Mouse (Mus musculus): ENCODE data around the gene Rpl14. TPM values are rescaled to one million over a fixed set of nuclear protein-coding genes. Genes with fewer than 3 reads are reported as not detected.

Gene Rpl14
- polyA plus RNA-seq, 1 experiment from 2014 or later: 375 TPM

DNA sequence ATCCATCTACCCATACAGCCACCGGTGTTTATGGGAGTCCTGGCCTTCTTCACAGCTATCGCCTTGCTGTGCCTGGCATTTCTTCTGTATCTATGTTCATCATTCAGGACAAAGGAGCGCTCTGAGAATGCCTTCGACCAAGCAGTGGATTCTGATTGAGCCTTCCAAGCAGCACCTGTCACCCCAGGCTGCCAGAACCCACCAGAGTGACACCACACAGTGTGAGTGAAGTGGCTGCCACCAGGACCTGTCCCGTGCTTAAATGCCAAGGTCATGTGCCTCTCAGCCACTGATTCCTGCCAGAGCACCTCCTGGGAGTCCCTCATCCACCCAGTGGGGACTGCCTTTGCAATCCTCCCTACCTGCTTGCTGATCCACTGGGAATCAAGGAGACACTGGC is 4.9 kb upstream of the Rpl14 start:
- Histone ChIP-seq H3K9ac (ENCODE audit: low read length) (no peak overlapping the region), H3K27me3 (ENCODE audit: control insufficient read depth, insufficient read depth, low read length) (no peaks in the 10 kb centered on the region), H3K27ac (ENCODE audit: low read length) (no peak overlapping the region), H3K36me3 (ENCODE audit: control insufficient read depth, insufficient read depth) (no peaks in the 10 kb centered on the region), H3K4me3 (ENCODE audit: low read length) (no peak overlapping the region), H3K9me3 (replicated peaks; ENCODE audit: control insufficient read depth, low read length) (no peaks in the 10 kb centered on the region), H3K4me1 (ENCODE audit: control insufficient read depth, insufficient read depth, low read length) (peaks cover 5% of the 10 kb centered on the region; the same call in 1 of the 2 replicates), H3K4me2 (ENCODE audit: low read depth, low read length) (no peak overlapping the region)
- ATAC-seq (replicated peaks; ENCODE audit: extremely low read depth, insufficient read depth, low FRiP score): no peak
- WGBS: 61% methylated on average over 5 of the region's 5 CpGs

DNA sequence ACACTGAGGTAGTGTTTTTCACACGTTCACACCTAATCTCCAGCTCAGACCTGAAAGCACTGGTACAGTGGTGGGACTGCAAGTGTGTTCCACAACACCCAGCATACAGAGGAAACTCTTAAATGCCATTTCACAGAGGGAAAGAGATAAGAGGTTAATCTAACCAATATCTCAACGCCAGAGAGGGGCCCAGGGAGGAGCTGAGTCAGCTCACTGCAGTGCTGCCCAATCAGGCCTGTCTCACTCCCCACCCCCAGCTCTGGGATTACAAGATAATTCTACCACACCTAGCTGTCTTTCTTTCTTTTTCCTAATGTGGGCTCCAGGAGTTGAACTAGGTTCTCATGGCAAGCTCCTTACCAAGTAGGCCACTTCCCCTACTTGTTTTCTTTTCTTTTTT is 2.3 kb upstream of the Rpl14 start:
- Histone ChIP-seq H3K4me1 (ENCODE audit: control insufficient read depth, insufficient read depth, low read length) (peaks cover 14% of the 10 kb centered on the region), H3K27me3 (ENCODE audit: control insufficient read depth, insufficient read depth, low read length) (no peaks in the 10 kb centered on the region), H3K9me3 (replicated peaks; ENCODE audit: control insufficient read depth, low read length) (no peaks in the 10 kb centered on the region), H3K4me2 (ENCODE audit: low read depth, low read length) (no peak overlapping the region), H3K4me3 (ENCODE audit: low read length) (no peak overlapping the region), H3K27ac (ENCODE audit: low read length) (no peak overlapping the region), H3K9ac (ENCODE audit: low read length) (no peak overlapping the region), H3K36me3 (ENCODE audit: control insufficient read depth, insufficient read depth) (peaks cover 13% of the 10 kb centered on the region)
- ATAC-seq (replicated peaks; ENCODE audit: extremely low read depth, insufficient read depth, low FRiP score): no peak
- 17% methylated on average over 2 of the region's 2 CpGs for WGBS

DNA sequence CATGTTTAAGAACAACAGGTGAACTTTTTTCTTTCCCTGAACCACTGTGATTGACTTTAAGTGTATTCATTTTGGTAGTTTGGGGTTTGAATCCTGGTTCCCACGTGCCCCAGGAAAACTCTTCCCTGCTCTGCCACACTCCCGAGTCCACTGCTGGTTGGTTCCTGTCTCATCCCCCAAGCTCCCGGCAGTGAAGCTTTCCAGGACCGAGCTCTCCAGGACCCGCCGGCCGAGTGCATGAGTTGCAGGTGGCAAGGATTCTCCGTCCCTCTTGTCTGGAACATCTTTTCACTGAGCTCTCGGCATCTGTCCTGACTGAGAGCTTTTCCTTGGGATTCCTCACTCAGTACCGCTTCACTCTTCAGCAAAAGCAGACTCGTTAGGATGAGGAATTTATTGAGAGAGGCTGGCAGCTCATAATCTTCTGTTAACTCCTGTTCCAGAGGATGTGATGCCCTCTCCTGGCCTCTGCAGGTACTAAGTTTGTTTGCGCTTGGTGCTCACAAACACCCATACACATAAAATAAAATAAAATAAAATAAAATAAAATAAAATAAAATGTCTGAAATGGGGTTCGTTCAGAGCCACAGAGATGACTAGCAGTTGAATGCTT is 1.4 kb upstream of the Rpl14 start:
- Histone ChIP-seq H3K27ac (ENCODE audit: low read length) (no peak overlapping the region), H3K9me3 (replicated peaks; ENCODE audit: control insufficient read depth, low read length) (no peaks in the 10 kb centered on the region), H3K4me3 (ENCODE audit: low read length) (no peak overlapping the region), H3K4me2 (ENCODE audit: low read depth, low read length) (no peak overlapping the region), H3K27me3 (ENCODE audit: control insufficient read depth, insufficient read depth, low read length) (no peaks in the 10 kb centered on the region), H3K36me3 (ENCODE audit: control insufficient read depth, insufficient read depth) (peaks cover 22% of the 10 kb centered on the region), H3K9ac (ENCODE audit: low read length) (no peak overlapping the region), H3K4me1 (ENCODE audit: control insufficient read depth, insufficient read depth, low read length) (peaks cover 14% of the 10 kb centered on the region)
- ATAC-seq (replicated peaks; ENCODE audit: extremely low read depth, insufficient read depth, low FRiP score): no peak
- WGBS: 47% methylated on average over 13 of the region's 13 CpGs

DNA sequence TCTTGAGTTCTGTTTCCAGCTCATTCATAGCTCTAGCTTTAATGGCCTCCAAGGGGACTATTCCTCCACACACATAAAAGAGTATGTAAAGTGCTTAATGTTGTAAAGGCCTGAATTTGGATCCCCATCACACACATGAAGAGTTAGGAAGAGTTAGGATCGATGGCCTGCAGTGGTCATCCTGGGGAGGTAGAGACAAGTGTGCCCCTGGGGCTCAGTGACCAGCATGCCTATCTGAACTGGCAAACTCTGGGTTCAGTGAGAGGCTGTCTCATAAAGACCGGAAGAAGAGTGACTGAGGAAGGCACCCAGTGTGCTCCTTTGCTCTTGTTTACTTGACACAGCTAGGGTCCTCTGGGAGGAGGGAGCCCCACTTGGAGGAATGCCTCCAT is 914 bp upstream of the Rpl14 start:
- Histone ChIP-seq H3K27ac (ENCODE audit: low read length) (no peak overlapping the region), H3K9me3 (replicated peaks; ENCODE audit: control insufficient read depth, low read length) (no peaks in the 10 kb centered on the region), H3K4me3 (ENCODE audit: low read length) (peak overlapping the region; percentile 96; the same call in 1 of the 2 replicates), H3K9ac (ENCODE audit: low read length) (peak overlapping the region; percentile 40; the same call in 1 of the 2 replicates), H3K27me3 (ENCODE audit: control insufficient read depth, insufficient read depth, low read length) (no peaks in the 10 kb centered on the region), H3K36me3 (ENCODE audit: control insufficient read depth, insufficient read depth) (peaks cover 27% of the 10 kb centered on the region), H3K4me2 (ENCODE audit: low read depth, low read length) (peak overlapping the region; percentile 78), H3K4me1 (ENCODE audit: control insufficient read depth, insufficient read depth, low read length) (peaks cover 14% of the 10 kb centered on the region)
- no peak for ATAC-seq (replicated peaks; ENCODE audit: extremely low read depth, insufficient read depth, low FRiP score)
- 47% methylated on average over 2 of the region's 2 CpGs for WGBS

DNA sequence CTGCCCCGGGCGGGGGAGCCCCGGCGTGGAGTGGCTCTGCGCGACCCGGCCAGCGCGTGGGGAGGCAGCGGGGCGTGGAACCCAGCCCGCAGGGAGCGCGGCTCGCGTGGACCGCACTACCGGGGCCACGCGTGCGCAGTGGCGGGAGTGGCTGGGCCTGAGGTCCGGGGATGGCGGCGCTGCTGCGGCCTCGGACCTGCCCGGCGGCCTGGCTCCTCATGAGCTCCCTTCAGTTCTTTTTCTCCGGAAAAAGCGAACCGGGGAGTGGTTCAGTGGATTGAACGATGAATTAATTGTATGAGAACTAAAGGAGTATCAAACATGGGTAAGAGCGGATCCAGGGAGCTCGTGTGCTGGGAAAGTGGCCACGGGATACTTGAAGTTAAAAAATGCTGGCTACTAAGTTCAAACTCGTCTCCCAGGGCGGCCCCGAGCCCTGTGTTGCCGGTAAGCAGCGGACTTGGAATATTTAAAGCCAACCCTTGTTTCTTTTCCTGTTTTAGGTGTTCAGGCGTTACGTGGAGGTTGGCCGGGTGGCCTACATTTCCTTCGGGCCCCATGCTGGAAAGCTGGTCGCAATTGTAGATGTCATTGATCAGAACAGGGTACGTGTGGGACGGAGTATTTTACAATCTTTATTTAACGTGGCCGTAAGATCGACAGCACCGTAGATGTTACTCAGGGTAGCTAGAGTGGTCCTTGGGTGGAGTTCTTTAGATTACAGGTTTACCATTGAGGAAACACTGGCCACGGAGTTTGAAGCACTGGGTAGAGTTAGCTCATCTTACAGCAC is 545 bp downstream of the Rpl14 start:
- peak; percentile 75 for ATAC-seq (replicated peaks; ENCODE audit: extremely low read depth, insufficient read depth, low FRiP score)

DNA sequence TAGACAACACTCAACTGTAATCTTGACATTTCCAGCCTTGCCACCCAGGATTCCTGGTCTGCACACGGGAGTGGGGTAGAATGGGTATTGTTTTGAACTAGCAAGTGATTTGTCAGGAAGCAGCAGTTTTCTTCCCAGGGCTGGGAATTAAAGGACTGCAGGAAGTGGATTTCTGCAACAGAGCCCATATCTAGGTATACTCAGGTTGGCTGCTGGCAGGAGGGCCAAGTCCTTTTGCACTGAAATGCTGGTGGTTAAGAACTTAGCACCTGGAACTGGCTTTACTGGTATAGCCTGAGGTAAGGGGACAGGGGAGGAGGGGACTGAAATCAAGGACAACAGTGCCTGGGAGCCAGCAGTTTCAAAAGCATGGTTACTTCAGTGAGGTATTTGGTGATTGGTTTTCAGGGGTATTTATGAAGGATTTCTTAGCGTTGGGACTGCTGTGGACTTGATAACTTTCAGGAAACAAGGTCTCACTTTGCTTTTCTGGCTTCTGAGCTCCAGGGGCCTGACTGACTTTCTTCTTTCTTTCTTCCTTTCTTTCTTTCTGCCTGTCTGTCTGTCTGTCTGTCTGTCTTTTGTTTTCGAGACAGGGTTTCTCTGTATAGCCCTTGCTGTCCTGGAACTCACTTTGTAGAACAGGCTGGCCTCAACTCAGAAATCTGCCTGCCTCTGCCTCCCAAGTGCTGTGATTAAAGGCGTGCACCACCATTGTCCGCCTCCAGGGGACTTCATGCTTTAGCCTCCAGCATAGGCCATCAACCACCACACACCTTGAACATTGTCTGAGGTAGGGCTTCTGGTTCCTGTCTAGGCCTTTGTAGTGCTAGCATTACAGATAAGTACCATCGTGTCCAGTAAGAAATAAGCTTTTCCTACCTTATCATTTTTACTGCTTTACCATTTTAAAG is 4.8 kb downstream of the Rpl14 start:
- Histone ChIP-seq H3K4me2 (ENCODE audit: low read depth, low read length) (no peak overlapping the region), H3K27ac (ENCODE audit: low read length) (no peak overlapping the region)

More for the DNA sequence above, 545 bp downstream of the Rpl14 start:
- peak overlapping the region; percentile 85 for H3K27ac ChIP-seq (ENCODE audit: low read length)
- H3K4me1 ChIP-seq (ENCODE audit: control insufficient read depth, insufficient read depth, low read length): peaks cover 16% of the 10 kb centered on the region
- peak overlapping the region; percentile 78 for H3K4me2 ChIP-seq (ENCODE audit: low read depth, low read length)
- H3K4me3 ChIP-seq (ENCODE audit: low read length): peak overlapping the region; percentile 96
- peak overlapping the region; percentile 94 for H3K9ac ChIP-seq (ENCODE audit: low read length)
- H3K27me3 ChIP-seq (ENCODE audit: control insufficient read depth, insufficient read depth, low read length): no peaks in the 10 kb centered on the region
- H3K36me3 ChIP-seq (ENCODE audit: control insufficient read depth, insufficient read depth): peaks cover 36% of the 10 kb centered on the region
- no peaks in the 10 kb centered on the region for H3K9me3 ChIP-seq (replicated peaks; ENCODE audit: control insufficient read depth, low read length)
- under 1% methylated on average over 53 of the region's 53 CpGs for WGBS

DNA sequence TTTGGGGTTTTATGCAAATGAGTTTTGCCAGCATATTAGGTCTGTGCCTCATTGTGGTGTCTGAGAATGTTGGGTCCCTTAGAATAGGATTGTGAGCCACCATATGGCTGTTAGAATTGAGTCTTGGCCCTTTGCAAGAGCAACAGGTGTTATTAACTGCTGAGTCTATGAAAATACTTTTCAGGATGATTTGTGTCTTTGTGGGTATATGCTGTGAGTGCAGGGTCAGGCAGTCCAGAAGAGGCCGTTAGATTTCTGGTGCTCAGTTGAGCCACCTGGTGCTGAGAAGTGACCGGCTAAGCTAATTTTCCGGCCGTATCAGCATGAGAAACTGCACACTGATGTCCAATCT is 5.4 kb downstream of the Rpl14 start:
- Histone ChIP-seq H3K27ac (ENCODE audit: low read length) (0 out of 2 replicates have a peak overlapping the region, but pooled peaks have one; percentile 6), H3K4me1 (ENCODE audit: control insufficient read depth, insufficient read depth, low read length) (peaks cover 19% of the 10 kb centered on the region)
- 3% methylated on average over 4 of the region's 4 CpGs for WGBS

More for the DNA sequence above, 4.8 kb downstream of the Rpl14 start:
- Histone ChIP-seq H3K9me3 (replicated peaks; ENCODE audit: control insufficient read depth, low read length) (no peaks in the 10 kb centered on the region), H3K9ac (ENCODE audit: low read length) (no peak overlapping the region), H3K36me3 (ENCODE audit: control insufficient read depth, insufficient read depth) (peaks cover 36% of the 10 kb centered on the region), H3K4me3 (ENCODE audit: low read length) (no peak overlapping the region), H3K4me1 (ENCODE audit: control insufficient read depth, insufficient read depth, low read length) (peaks cover 19% of the 10 kb centered on the region), H3K27me3 (ENCODE audit: control insufficient read depth, insufficient read depth, low read length) (no peaks in the 10 kb centered on the region)
- WGBS: 68% methylated on average over 6 of the region's 6 CpGs
- no peak for ATAC-seq (replicated peaks; ENCODE audit: extremely low read depth, insufficient read depth, low FRiP score)

DNA sequence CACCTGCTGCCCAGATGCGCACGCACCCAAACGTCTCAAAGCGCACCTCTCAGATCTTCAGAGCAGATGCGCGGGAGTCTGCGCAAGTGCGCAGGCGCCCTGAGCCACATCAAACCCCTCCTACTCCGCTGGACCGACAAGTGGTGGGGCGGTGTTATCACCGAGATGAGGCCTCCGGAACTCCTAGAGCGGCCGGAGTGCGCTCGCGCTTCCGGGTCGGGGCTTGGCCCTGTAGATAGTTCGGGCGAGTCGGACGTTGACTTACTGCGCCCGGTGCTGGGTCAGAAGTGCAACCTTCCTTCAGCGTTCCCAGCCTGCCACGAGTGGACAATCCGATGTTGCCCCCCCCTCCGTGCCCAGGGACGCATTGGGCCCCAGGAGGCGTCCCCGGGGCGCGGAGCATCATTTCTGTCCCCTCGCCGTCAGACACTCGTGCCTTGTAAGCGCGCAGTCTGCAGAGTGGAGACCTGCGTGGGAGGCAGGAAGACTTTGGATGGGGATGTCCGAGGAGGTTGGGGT is 5.9 kb downstream of the Rpl14 start:
- Histone ChIP-seq H3K9ac (ENCODE audit: low read length) (peak overlapping the region; percentile 96), H3K4me3 (ENCODE audit: low read length) (peak overlapping the region; percentile 84), H3K9me3 (replicated peaks; ENCODE audit: control insufficient read depth, low read length) (no peaks in the 10 kb centered on the region), H3K4me1 (ENCODE audit: control insufficient read depth, insufficient read depth, low read length) (peaks cover 17% of the 10 kb centered on the region), H3K4me2 (ENCODE audit: low read depth, low read length) (peak overlapping the region; percentile 96), H3K36me3 (ENCODE audit: control insufficient read depth, insufficient read depth) (peaks cover 36% of the 10 kb centered on the region), H3K27ac (ENCODE audit: low read length) (peak overlapping the region; percentile 71), H3K27me3 (ENCODE audit: control insufficient read depth, insufficient read depth, low read length) (no peaks in the 10 kb centered on the region)
- under 1% methylated on average over 43 of the region's 43 CpGs for WGBS
- peak; percentile 93 for ATAC-seq (replicated peaks; ENCODE audit: extremely low read depth, insufficient read depth, low FRiP score)

More for the DNA sequence above, 5.4 kb downstream of the Rpl14 start:
- ATAC-seq (replicated peaks; ENCODE audit: extremely low read depth, insufficient read depth, low FRiP score): no peak
- H3K36me3 ChIP-seq (ENCODE audit: control insufficient read depth, insufficient read depth): peaks cover 36% of the 10 kb centered on the region
- H3K9me3 ChIP-seq (replicated peaks; ENCODE audit: control insufficient read depth, low read length): no peaks in the 10 kb centered on the region
- peak overlapping the region; percentile 84 for H3K4me3 ChIP-seq (ENCODE audit: low read length)
- peak overlapping the region; percentile 96 for H3K4me2 ChIP-seq (ENCODE audit: low read depth, low read length)
- H3K9ac ChIP-seq (ENCODE audit: low read length): no peak overlapping the region
- no peaks in the 10 kb centered on the region for H3K27me3 ChIP-seq (ENCODE audit: control insufficient read depth, insufficient read depth, low read length)
